Mouse (Mus musculus): Measurements from ENCODE around the gene Gm21637.
"Not testable (repeated sequence)": the region's sequence is repeated elsewhere in the genome, so short reads cannot be mapped to it uniquely, and the experiment has no call there.

The Gm21637 gene

DNA sequence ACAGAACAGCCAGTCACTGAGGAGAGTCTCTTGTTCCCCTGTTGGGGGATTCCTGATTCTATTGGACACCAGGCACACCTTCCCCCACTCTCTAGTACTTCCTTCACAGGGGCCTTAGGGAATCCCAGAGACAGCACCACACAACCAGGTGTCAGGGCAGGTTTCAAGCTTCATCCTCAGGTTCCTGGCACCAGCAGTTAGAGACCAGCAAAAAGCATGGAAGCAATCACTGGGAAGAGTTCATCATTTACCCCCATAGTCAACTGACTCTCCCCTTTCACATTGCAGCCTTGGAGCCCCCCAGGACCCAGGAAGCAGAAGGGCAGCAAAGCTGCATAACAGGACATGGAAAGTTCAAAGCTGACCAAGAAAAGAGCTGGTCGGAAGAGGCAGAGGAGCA lies at the start of gene Gm21637:
Gene Gm21637, plus strand, starts transcription at position 301 of the 400 bp plus-strand sequence.
- DNase-seq: not testable (repeated sequence)
